Mouse (Mus musculus) megakaryocyte, embryonic 14.5 days (primary cell): ENCODE measurements around the gene Slc22a15. TPM values are rescaled to one million over a fixed set of nuclear protein-coding genes. Genes with fewer than 3 reads are reported as not detected.

Experiments
- H3K27me3 ChIP-seq: replicated peaks from 2 replicates; pipeline ENCODE3; 2012; ENCODE audit warnings: inconsistent platforms
- H3K36me3 ChIP-seq: replicated peaks from 2 replicates; pipeline ENCODE3; 2012; ENCODE audit warnings: low read length, inconsistent platforms, mixed read lengths
- H3K4me1 ChIP-seq: 2 replicates; pipeline ENCODE4 v1.6.1; 2012; ENCODE audit warnings: inconsistent platforms
- H3K4me3 ChIP-seq: replicated peaks from 2 replicates; pipeline ENCODE3; 2012; ENCODE audit warnings: moderate library complexity, mild to moderate bottlenecking, inconsistent platforms
- H3K9me3 ChIP-seq: 2 replicates; pipeline ENCODE4 v1.6.1; 2012; ENCODE audit warnings: inconsistent platforms
- FLI1 ChIP-seq: IDR thresholded peaks from 2 replicates; pipeline ENCODE4 v1.6.1; 2012; ENCODE audit warnings: low read length, inconsistent platforms, mixed read lengths
- GATA1 ChIP-seq: IDR thresholded peaks from 3 replicates; pipeline ENCODE4 v1.6.1; 2012; ENCODE audit warnings: mixed read lengths, low read length, inconsistent platforms, borderline replicate concordance
- polyA plus RNA-seq: library from polyadenylated mRNA; stranded (reverse); fragments of >175 nt; gene quantifications from 2 replicates; pipeline ENCODE4 v1.2.3, GENCODE M21; 2012; ENCODE audit warnings: low replicate concordance; ENCODE audit not compliant: insufficient read depth

Gene Slc22a15
- polyA plus RNA-seq, 1 experiment: 1.4 TPM

GRCm38 (mm10) chr3:101873061-101873675 is 51.1 kb downstream of the Slc22a15 start:
- Histone ChIP-seq H3K4me3 (no peak overlapping the region), H3K36me3 (peaks cover 12% of the 10 kb centered on the region), H3K4me1 (peaks cover 30% of the 10 kb centered on the region), H3K27me3 (no peaks in the 10 kb centered on the region), H3K9me3 (no peaks in the 10 kb centered on the region)
- TF ChIP-seq FLI1 (no peak), GATA1 (no peak)

GRCm38 (mm10) chr3:101871951-101872350 is 52.3 kb downstream of the Slc22a15 start:
- H3K9me3 ChIP-seq: no peaks in the 10 kb centered on the region
- H3K4me3 ChIP-seq: no peak overlapping the region
- peaks cover 27% of the 10 kb centered on the region for H3K4me1 ChIP-seq
- H3K36me3 ChIP-seq: peaks cover 6% of the 10 kb centered on the region
- no peak for TF ChIP-seq FLI1
- no peaks in the 10 kb centered on the region for H3K27me3 ChIP-seq

- Histone ChIP-seq H3K4me3 (no peak overlapping the region), H3K9me3 (no peaks in the 10 kb centered on the region), H3K4me1 (peaks cover 20% of the 10 kb centered on the region), H3K36me3 (peaks cover 8% of the 10 kb centered on the region), H3K27me3 (no peaks in the 10 kb centered on the region)
- TF ChIP-seq FLI1 (no peak), GATA1 (no peak)
Observed at GRCm38 (mm10) chr3:101867001-101867421, 57.2 kb downstream of the Slc22a15 start.

- TF ChIP-seq FLI1 (no peak), GATA1 (no peak)
- H3K4me3 ChIP-seq: no peak overlapping the region
- H3K36me3 ChIP-seq: peaks cover 23% of the 10 kb centered on the region
- H3K9me3 ChIP-seq: no peaks in the 10 kb centered on the region
- H3K27me3 ChIP-seq: no peaks in the 10 kb centered on the region
- peaks cover 24% of the 10 kb centered on the region for H3K4me1 ChIP-seq
Observed at GRCm38 (mm10) chr3:101861856-101862255, 62.4 kb downstream of the Slc22a15 start.

GRCm38 (mm10) chr3:101860151-101860550 is 64.1 kb downstream of the Slc22a15 start:
- TF ChIP-seq GATA1 (no peak), FLI1 (no peak)
- no peaks in the 10 kb centered on the region for H3K9me3 ChIP-seq
- H3K27me3 ChIP-seq: no peaks in the 10 kb centered on the region
- peaks cover 23% of the 10 kb centered on the region for H3K36me3 ChIP-seq
- peaks cover 34% of the 10 kb centered on the region for H3K4me1 ChIP-seq
- H3K4me3 ChIP-seq: no peak overlapping the region

- no peak overlapping the region for H3K4me3 ChIP-seq
- no peaks in the 10 kb centered on the region for H3K27me3 ChIP-seq
- H3K4me1 ChIP-seq: peaks cover 34% of the 10 kb centered on the region
- no peaks in the 10 kb centered on the region for H3K9me3 ChIP-seq
- no peak for TF ChIP-seq FLI1
- no peak for TF ChIP-seq GATA1
- peaks cover 23% of the 10 kb centered on the region for H3K36me3 ChIP-seq
Observed at GRCm38 (mm10) chr3:101859740-101860139, 64.5 kb downstream of the Slc22a15 start.

- Histone ChIP-seq H3K36me3 (no peaks in the 10 kb centered on the region), H3K4me3 (no peak overlapping the region), H3K9me3 (no peaks in the 10 kb centered on the region), H3K27me3 (peaks cover 2% of the 10 kb centered on the region), H3K4me1 (peaks cover 10% of the 10 kb centered on the region)
- TF ChIP-seq GATA1 (no peak), FLI1 (no peak)
Observed at GRCm38 (mm10) chr3:101854075-101854474, 70.2 kb downstream of the Slc22a15 start.

- no peak overlapping the region for H3K4me3 ChIP-seq
- no peaks in the 10 kb centered on the region for H3K9me3 ChIP-seq
- H3K4me1 ChIP-seq: peaks cover 7% of the 10 kb centered on the region
- H3K27me3 ChIP-seq: peaks cover 2% of the 10 kb centered on the region
- no peaks in the 10 kb centered on the region for H3K36me3 ChIP-seq
- TF ChIP-seq FLI1 (no peak), GATA1 (no peak)
Observed at GRCm38 (mm10) chr3:101851363-101851762, 72.9 kb downstream of the Slc22a15 start.

GRCm38 (mm10) chr3:101848816-101849215 is 75.4 kb downstream of the Slc22a15 start, which contains the start of gene Mab21l3:
Gene Mab21l3 (minus strand): TSS chr3:101848959.
- no peaks in the 10 kb centered on the region for H3K4me1 ChIP-seq
- TF ChIP-seq GATA1 (no peak), FLI1 (no peak)
- H3K36me3 ChIP-seq: no peaks in the 10 kb centered on the region
- H3K27me3 ChIP-seq: peaks cover 2% of the 10 kb centered on the region
- H3K9me3 ChIP-seq: no peaks in the 10 kb centered on the region
- H3K4me3 ChIP-seq: no peak within 1 kb of the TSS

- H3K4me3 ChIP-seq: no peak overlapping the region
- TF ChIP-seq FLI1 (no peak), GATA1 (no peak)
- no peaks in the 10 kb centered on the region for H3K36me3 ChIP-seq
- H3K9me3 ChIP-seq: no peaks in the 10 kb centered on the region
- H3K4me1 ChIP-seq: peaks cover 1% of the 10 kb centered on the region
- H3K27me3 ChIP-seq: peaks cover 3% of the 10 kb centered on the region
Observed at GRCm38 (mm10) chr3:101846096-101846495, 78.2 kb downstream of the Slc22a15 start.
